Mouse (Mus musculus) intestine, postnatal 0 days (tissue): ENCODE data around the gene Mat1a. TPM values are rescaled to one million over a fixed set of nuclear protein-coding genes. Genes with fewer than 3 reads are reported as not detected.
A peak's percentile ranks its signal among the peaks of the same experiment; 100 is the strongest.

Experiments used
- ATAC-seq: fragments of 200-750 bp; cut with Nextera tagmentation; 2 replicates; pipeline ENCODE4 v1.8.0; 2017; ENCODE audit warnings: mild to moderate bottlenecking, moderate TSS enrichment, moderate library complexity
- H3K27ac ChIP-seq: fragments of 300-500 bp; sonication (generic); 2 replicates; pipeline ENCODE4 v1.5.1; 2014; ENCODE audit warnings: mild to moderate bottlenecking, low read depth, low read length, moderate library complexity
- H3K27me3 ChIP-seq: fragments of 300-500 bp; sonication (generic); replicated peaks from 2 replicates; pipeline ENCODE4 v1.6.1; 2014; ENCODE audit warnings: low read length, mixed read lengths; ENCODE audit not compliant: control insufficient read depth, insufficient read depth
- H3K36me3 ChIP-seq: fragments of 300-500 bp; sonication (generic); 2 replicates; pipeline ENCODE4 v1.6.1; 2014; ENCODE audit warnings: mild to moderate bottlenecking, moderate library complexity; ENCODE audit not compliant: control insufficient read depth, insufficient read depth
- H3K4me1 ChIP-seq: fragments of 300-500 bp; sonication (generic); replicated peaks from 2 replicates; pipeline ENCODE4 v1.6.1; 2014; ENCODE audit warnings: antibody characterized with exemption, low read length, mixed read lengths; ENCODE audit not compliant: control insufficient read depth, insufficient read depth
- H3K4me2 ChIP-seq: fragments of 300-500 bp; sonication (generic); replicated peaks from 2 replicates; pipeline ENCODE4 v1.6.1; 2014; ENCODE audit warnings: low read depth, mild to moderate bottlenecking, moderate library complexity
- H3K4me3 ChIP-seq: fragments of 300-500 bp; sonication (generic); 2 replicates; pipeline ENCODE4 v1.5.1; 2014; ENCODE audit warnings: low read depth, low read length
- H3K9ac ChIP-seq: fragments of 300-500 bp; sonication (generic); 2 replicates; pipeline ENCODE4 v1.6.1; 2014; ENCODE audit warnings: mild to moderate bottlenecking, low read depth, low read length
- H3K9me3 ChIP-seq: fragments of 300-500 bp; sonication (generic); 2 replicates; pipeline ENCODE4 v1.6.1; 2016; ENCODE audit warnings: mixed run types; ENCODE audit not compliant: control insufficient read depth
- CTCF ChIP-seq: sonication (generic); IDR thresholded peaks from 2 replicates; pipeline ENCODE4 v1.5.1; 2016; ENCODE audit warnings: low read depth, mild to moderate bottlenecking, control low read depth, antibody characterized with exemption, moderate library complexity
- WGBS: fragments of 180-500 bp; shearing (Covaris S2); extraction: QIAGEN DNeasy Blood & Tissue Kit; methylation state at CpG from one replicate; pipeline ENCODE4 v1.1.7; 2014; 5-methylcytosine and 5-hydroxymethylcytosine counted together
- polyA plus RNA-seq: library from polyadenylated mRNA; unstranded; fragments of >200 nt; fragmentation: Nextera tagmentation; extraction: Ambion mirVana; gene quantifications from 2 replicates; pipeline ENCODE4 v1.2.1, GENCODE M21; 2015

Gene Mat1a
- 0.08 TPM in 1 of 2 replicates, not detected in the other for polyA plus RNA-seq

- no peak for ATAC-seq
- no peak within 1 kb of the TSS for H3K4me3 ChIP-seq
These were observed at the start of gene Mat1a for GRCm38 (mm10) chr14:41104853-41105444. Gene Mat1a (plus strand): TSS chr14:41105035.

GRCm38 (mm10) chr14:41065168-41065567 lies 39.7 kb upstream of the Mat1a start:
- Histone ChIP-seq H3K4me1 (no peaks in the 10 kb centered on the region), H3K27ac (no peak overlapping the region), H3K36me3 (no peaks in the 10 kb centered on the region), H3K9ac (no peak overlapping the region), H3K27me3 (no peaks in the 10 kb centered on the region), H3K4me3 (no peak overlapping the region), H3K4me2 (no peak overlapping the region), H3K9me3 (no peaks in the 10 kb centered on the region)
- WGBS: 14% methylated on average over 2 of the region's 2 CpGs
- ATAC-seq: no peak
- TF ChIP-seq CTCF: no peak

More at GRCm38 (mm10) chr14:41104853-41105444, at the start of gene Mat1a:
- 59% methylated on average over 10 of the region's 10 CpGs for WGBS
- Histone ChIP-seq H3K27ac (no peak within 1 kb of the TSS), H3K36me3 (no peaks in the 10 kb centered on the region), H3K4me2 (no peak within 1 kb of the TSS), H3K9me3 (no peaks in the 10 kb centered on the region), H3K4me1 (no peaks in the 10 kb centered on the region), H3K9ac (no peak within 1 kb of the TSS), H3K27me3 (no peaks in the 10 kb centered on the region)
- no peak for TF ChIP-seq CTCF

- Histone ChIP-seq H3K27me3 (no peaks in the 10 kb centered on the region), H3K4me1 (no peaks in the 10 kb centered on the region), H3K9ac (no peak overlapping the region), H3K27ac (no peak overlapping the region), H3K4me3 (no peak overlapping the region), H3K4me2 (no peak overlapping the region), H3K9me3 (no peaks in the 10 kb centered on the region), H3K36me3 (no peaks in the 10 kb centered on the region)
- TF ChIP-seq CTCF: no peak
- ATAC-seq: no peak
- WGBS: 19% methylated on average over 1 of the region's 1 CpGs
These were observed 38.4 kb upstream of the Mat1a start for GRCm38 (mm10) chr14:41066416-41066815.

GRCm38 (mm10) chr14:41069108-41069507 lies 35.7 kb upstream of the Mat1a start, which contains the start of gene Dydc2:
Gene Dydc2 (minus strand): TSS chr14:41069208.
- no peak for ATAC-seq
- Histone ChIP-seq H3K4me3 (no peak within 1 kb of the TSS), H3K27ac (no peak within 1 kb of the TSS), H3K9ac (no peak within 1 kb of the TSS), H3K9me3 (no peaks in the 10 kb centered on the region), H3K4me1 (no peaks in the 10 kb centered on the region), H3K4me2 (no peak within 1 kb of the TSS), H3K27me3 (0 out of 2 replicates have a peak, but pooled peaks cover 4% of the 10 kb centered on the region), H3K36me3 (no peaks in the 10 kb centered on the region)
- no peak for TF ChIP-seq CTCF

GRCm38 (mm10) chr14:41070343-41070742 lies 34.5 kb upstream of the Mat1a start:
- H3K27ac ChIP-seq: no peak overlapping the region
- 86% methylated on average over 3 of the region's 3 CpGs for WGBS
- H3K27me3 ChIP-seq: 0 out of 2 replicates have a peak, but pooled peaks cover 4% of the 10 kb centered on the region
- no peaks in the 10 kb centered on the region for H3K4me1 ChIP-seq
- H3K4me2 ChIP-seq: no peak overlapping the region
- no peaks in the 10 kb centered on the region for H3K36me3 ChIP-seq
- TF ChIP-seq CTCF: no peak
- ATAC-seq: no peak
- no peak overlapping the region for H3K4me3 ChIP-seq
- H3K9me3 ChIP-seq: no peaks in the 10 kb centered on the region
- H3K9ac ChIP-seq: no peak overlapping the region

GRCm38 (mm10) chr14:41072229-41072943 lies 32.4 kb upstream of the Mat1a start, which contains the start of gene Dydc1:
Gene Dydc1 (plus strand): TSS chr14:41072911.
- peak within 1 kb of the TSS; percentile 21 for H3K4me3 ChIP-seq
- peak within 1 kb of the TSS; percentile 56 for H3K4me2 ChIP-seq
- TF ChIP-seq CTCF: no peak
- no peaks in the 10 kb centered on the region for H3K36me3 ChIP-seq
- no peak within 1 kb of the TSS for H3K9ac ChIP-seq
- H3K27me3 ChIP-seq: 0 out of 2 replicates have a peak, but pooled peaks cover 4% of the 10 kb centered on the region
- no peak for ATAC-seq
- no peaks in the 10 kb centered on the region for H3K4me1 ChIP-seq
- H3K27ac ChIP-seq: no peak within 1 kb of the TSS
- no peaks in the 10 kb centered on the region for H3K9me3 ChIP-seq
- WGBS: 12% methylated on average over 23 of the region's 23 CpGs
